Mouse (Mus musculus): ENCODE data around the gene Dnajb9. TPM values are rescaled to one million over a fixed set of nuclear protein-coding genes. Genes with fewer than 3 reads are reported as not detected.
A peak's percentile ranks its signal among the peaks of the same experiment; 100 is the strongest.
"Not testable (repeated sequence)": the region's sequence is repeated elsewhere in the genome, so short reads cannot be mapped to it uniquely, and the experiment has no call there.

The Dnajb9 gene
- total and polyA plus RNA-seq, 2 experiments from 2014 or later = 18.8 to 23.3 TPM

- Histone ChIP-seq H3K4me1 (ENCODE audit: control insufficient read depth, insufficient read depth) (no peaks in the 10 kb centered on the region), H3K4me3 (ENCODE audit: low read depth, low read length) (no peak overlapping the region), H3K27me3 (ENCODE audit: control insufficient read depth, insufficient read depth, low read length) (no peaks in the 10 kb centered on the region), H3K36me3 (replicated peaks; ENCODE audit: control insufficient read depth, insufficient read depth, low read length) (no peaks in the 10 kb centered on the region), H3K9ac (replicated peaks; ENCODE audit: low read depth, low read length) (no peak overlapping the region), H3K27ac (ENCODE audit: low read depth) (no peak overlapping the region), H3K9me3 (replicated peaks; ENCODE audit: control insufficient read depth, low read length) (no peaks in the 10 kb centered on the region), H3K4me2 (ENCODE audit: low read depth, low read length) (no peak overlapping the region)
- TF ChIP-seq CTCF (IDR thresholded peaks at IDR 0.05; ENCODE audit: low read depth) = no peak
- no peak for TF ChIP-seq EP300 (IDR thresholded peaks at IDR 0.05; ENCODE audit: low read depth)
- no peak for ATAC-seq (ENCODE audit: insufficient read depth, low read depth)
- DNase-seq (ENCODE audit: low spot score) = no peak
- WGBS = 64% methylated on average over 3 of the region's 3 CpGs
Observed at GRCm38 (mm10) chr12:44224650-44225049, 14.5 kb upstream of the Dnajb9 start.

DNA sequence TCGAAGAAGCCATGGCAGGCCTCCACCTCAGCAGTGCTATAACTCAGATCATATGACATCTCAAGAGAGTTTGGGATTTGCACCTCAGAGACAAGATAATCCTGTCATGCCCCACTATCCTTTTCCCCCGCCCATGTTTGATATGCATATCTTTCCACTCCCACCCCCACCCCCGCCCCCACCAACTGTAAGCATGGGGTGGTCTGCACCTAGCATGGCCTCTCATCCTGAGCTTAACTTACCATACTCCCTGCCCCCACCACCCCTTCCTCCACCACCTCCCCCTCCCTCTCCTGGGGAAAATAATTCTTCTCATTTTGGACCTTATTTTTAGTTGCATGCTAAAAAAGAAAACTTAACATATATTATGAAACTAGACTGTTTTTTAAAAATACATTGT is 12.9 kb upstream of the Dnajb9 start:
- no peak overlapping the region for H3K4me3 ChIP-seq (ENCODE audit: low read depth, low read length)
- no peaks in the 10 kb centered on the region for H3K36me3 ChIP-seq (replicated peaks; ENCODE audit: control insufficient read depth, insufficient read depth, low read length)
- H3K4me1 ChIP-seq (ENCODE audit: control insufficient read depth, insufficient read depth) = no peaks in the 10 kb centered on the region
- no peak overlapping the region for H3K27ac ChIP-seq (ENCODE audit: low read depth)
- no peak overlapping the region for H3K4me2 ChIP-seq (ENCODE audit: low read depth, low read length)
- no peak for ATAC-seq (ENCODE audit: insufficient read depth, low read depth)
- 60% methylated on average over 3 of the region's 3 CpGs for WGBS
- H3K9ac ChIP-seq (replicated peaks; ENCODE audit: low read depth, low read length) = no peak overlapping the region
- H3K9me3 ChIP-seq (replicated peaks; ENCODE audit: control insufficient read depth, low read length) = no peaks in the 10 kb centered on the region
- no peak for DNase-seq (ENCODE audit: low spot score)
- TF ChIP-seq EP300 (IDR thresholded peaks at IDR 0.05; ENCODE audit: low read depth) = no peak
- TF ChIP-seq CTCF (IDR thresholded peaks at IDR 0.05; ENCODE audit: low read depth) = no peak
- H3K27me3 ChIP-seq (ENCODE audit: control insufficient read depth, insufficient read depth, low read length) = no peaks in the 10 kb centered on the region

GRCm38 (mm10) chr12:44221651-44222356 is 11.7 kb upstream of the Dnajb9 start:
- Histone ChIP-seq H3K9ac (replicated peaks; ENCODE audit: low read depth, low read length) (peak overlapping the region; percentile 78), H3K9me3 (replicated peaks; ENCODE audit: control insufficient read depth, low read length) (no peaks in the 10 kb centered on the region), H3K27ac (ENCODE audit: low read depth) (no peak overlapping the region), H3K27me3 (ENCODE audit: control insufficient read depth, insufficient read depth, low read length) (no peaks in the 10 kb centered on the region), H3K4me3 (ENCODE audit: low read depth, low read length) (peak overlapping the region; percentile 70), H3K36me3 (replicated peaks; ENCODE audit: control insufficient read depth, insufficient read depth, low read length) (no peaks in the 10 kb centered on the region), H3K4me2 (ENCODE audit: low read depth, low read length) (peak overlapping the region; percentile 91), H3K4me1 (ENCODE audit: control insufficient read depth, insufficient read depth) (no peaks in the 10 kb centered on the region)
- DNase-seq (ENCODE audit: low spot score) (no peak), ATAC-seq (ENCODE audit: insufficient read depth, low read depth) (no peak)
- TF ChIP-seq EP300 (IDR thresholded peaks at IDR 0.05; ENCODE audit: low read depth) = no peak
- TF ChIP-seq CTCF (IDR thresholded peaks at IDR 0.05; ENCODE audit: low read depth) = no peak
- WGBS = 2% methylated on average over 81 of the region's 89 CpGs

DNA sequence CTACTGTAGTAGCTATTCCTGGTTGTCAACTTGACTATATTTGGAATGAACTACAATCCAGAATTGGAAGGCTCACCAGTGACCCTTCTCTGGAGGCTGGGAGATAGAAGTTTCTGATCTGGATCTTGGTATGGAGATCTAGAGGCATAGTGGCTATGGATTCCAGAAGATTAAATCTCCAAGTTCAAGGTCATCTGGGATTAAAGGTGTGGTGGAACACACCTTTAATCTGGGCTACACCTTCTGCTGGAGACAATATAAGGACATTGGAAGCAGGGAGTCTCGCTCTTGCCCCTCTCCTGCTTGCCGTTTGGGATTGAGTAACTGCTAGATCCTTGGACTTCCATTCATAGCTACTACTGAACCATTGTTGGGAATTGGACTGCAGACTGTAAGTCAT is 10.9 kb upstream of the Dnajb9 start, which contains the start of gene Pnpla8:
Gene Pnpla8 (plus strand): TSS at position 301 of the 400 bp plus-strand sequence.
- 92% methylated on average over 2 of the region's 2 CpGs for WGBS
- not testable (repeated sequence) for H3K4me1 ChIP-seq (ENCODE audit: control insufficient read depth, insufficient read depth); H3K27me3 ChIP-seq (ENCODE audit: control insufficient read depth, insufficient read depth, low read length); ATAC-seq (ENCODE audit: insufficient read depth, low read depth); DNase-seq (ENCODE audit: low spot score); H3K27ac ChIP-seq (ENCODE audit: low read depth); H3K9me3 ChIP-seq (replicated peaks; ENCODE audit: control insufficient read depth, low read length); H3K36me3 ChIP-seq (replicated peaks; ENCODE audit: control insufficient read depth, insufficient read depth, low read length)
- peak within 1 kb of the TSS; percentile 70 for H3K4me3 ChIP-seq (ENCODE audit: low read depth, low read length)
- peak within 1 kb of the TSS; percentile 78 for H3K9ac ChIP-seq (replicated peaks; ENCODE audit: low read depth, low read length)
- peak within 1 kb of the TSS; percentile 91 for H3K4me2 ChIP-seq (ENCODE audit: low read depth, low read length)

- no peak for ATAC-seq (ENCODE audit: insufficient read depth, low read depth)
- WGBS = 87% methylated on average over 3 of the region's 3 CpGs
- no peak for TF ChIP-seq EP300 (IDR thresholded peaks at IDR 0.05; ENCODE audit: low read depth)
- TF ChIP-seq CTCF (IDR thresholded peaks at IDR 0.05; ENCODE audit: low read depth) = no peak
Observed at GRCm38 (mm10) chr12:44211555-44211954, 1.4 kb upstream of the Dnajb9 start.

More at GRCm38 (mm10) chr12:44211555-44211954, 1.4 kb upstream of the Dnajb9 start:
- Histone ChIP-seq H3K27me3 (ENCODE audit: control insufficient read depth, insufficient read depth, low read length) (no peaks in the 10 kb centered on the region), H3K9me3 (replicated peaks; ENCODE audit: control insufficient read depth, low read length) (no peaks in the 10 kb centered on the region), H3K27ac (ENCODE audit: low read depth) (no peak overlapping the region), H3K4me3 (ENCODE audit: low read depth, low read length) (no peak overlapping the region), H3K4me1 (ENCODE audit: control insufficient read depth, insufficient read depth) (peaks cover 3% of the 10 kb centered on the region; the same call in 1 of the 2 replicates), H3K4me2 (ENCODE audit: low read depth, low read length) (no peak overlapping the region), H3K36me3 (replicated peaks; ENCODE audit: control insufficient read depth, insufficient read depth, low read length) (no peaks in the 10 kb centered on the region), H3K9ac (replicated peaks; ENCODE audit: low read depth, low read length) (no peak overlapping the region)
- no peak for DNase-seq (ENCODE audit: low spot score)
